15 mouse cellular contexts compared by ENCODE assay signal in the genomic region with DNA sequence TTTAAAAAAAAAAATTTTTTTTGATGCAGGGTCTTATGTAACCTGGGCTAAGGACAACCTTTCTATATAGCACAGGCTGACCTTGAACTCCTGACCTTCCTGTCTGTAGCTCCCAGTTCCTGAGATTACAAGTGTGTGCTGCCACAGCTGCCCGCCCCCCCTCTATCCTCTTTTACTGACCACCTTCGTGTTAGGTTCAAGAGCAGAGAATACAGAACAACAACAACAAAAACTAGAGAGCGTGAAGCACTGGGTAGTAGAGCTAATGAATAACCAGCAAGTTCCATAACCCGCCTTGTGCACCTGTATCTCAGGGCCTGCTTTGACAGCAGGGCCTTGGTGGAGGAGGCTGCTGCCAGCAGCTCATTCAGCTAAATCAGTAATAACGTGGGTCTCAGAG. TPM values are rescaled to one million over a fixed set of nuclear protein-coding genes. Genes with fewer than 3 reads are reported as not detected.
A peak's percentile ranks its signal among the peaks of the same experiment; 100 is the strongest.
DNase-seq lines count a peak whose midpoint lies in the region; ATAC-seq and TF ChIP-seq lines count a peak whose summit lies in the region.
"Had no signal": no experiment of that assay in that cellular context is flagged by ENCODE, and none has a peak within 500 bp of the region (broad histone marks: within the 10 kb centered on the region; RNA-seq: fewer than 3 reads in every experiment).

No protein-coding gene starts in this region.

- no peak overlapping the region for H3K4me3 ChIP-seq in lung, postnatal 0 days (ENCODE audit: low read depth, low read length)
- H3K4me3 ChIP-seq in kidney, embryonic 16.5 days (ENCODE audit: low read length): no peak overlapping the region
- H3K4me3 ChIP-seq in liver, postnatal 0 days (ENCODE audit: low read depth, low read length): no peak overlapping the region
- H3K4me3 ChIP-seq: embryonic facial prominence, embryonic 12.5 days; forebrain, embryonic 10.5 days; heart, adult 2 months; limb, embryonic 12.5 days had no signal

- TF ChIP-seq CTCF in lung, postnatal 0 days (IDR thresholded peaks at IDR 0.05): no peak
- no peak for TF ChIP-seq CTCF in liver, postnatal 0 days (IDR thresholded peaks at IDR 0.05; ENCODE audit: low read depth)

- H3K27me3 ChIP-seq in lung, postnatal 0 days (replicated peaks; ENCODE audit: insufficient read depth, low read length): no peaks in the 10 kb centered on the region
- no peaks in the 10 kb centered on the region for H3K27me3 ChIP-seq in kidney, embryonic 16.5 days (ENCODE audit: insufficient read depth, low read length)
- no peaks in the 10 kb centered on the region for H3K27me3 ChIP-seq in liver, postnatal 0 days (ENCODE audit: insufficient read depth, low read length)
- H3K27me3 ChIP-seq: embryonic facial prominence, embryonic 12.5 days; limb, embryonic 12.5 days had no signal

- no peak overlapping the region for H3K9ac ChIP-seq in lung, postnatal 0 days (replicated peaks; ENCODE audit: low read depth)
- no peak overlapping the region for H3K9ac ChIP-seq in kidney, embryonic 16.5 days (replicated peaks; ENCODE audit: low read length)
- peak overlapping the region; percentile 44 for H3K9ac ChIP-seq in liver, postnatal 0 days (replicated peaks)
- H3K9ac ChIP-seq: embryonic facial prominence, embryonic 12.5 days; limb, embryonic 12.5 days had no signal

- H3K4me2 ChIP-seq in lung, postnatal 0 days (replicated peaks; ENCODE audit: low read depth, low read length): no peak overlapping the region
- no peak overlapping the region for H3K4me2 ChIP-seq in kidney, embryonic 16.5 days (replicated peaks; ENCODE audit: low read depth, low read length)
- H3K4me2 ChIP-seq in liver, postnatal 0 days (ENCODE audit: low read depth, low read length): peak overlapping the region; percentile 44
- H3K4me2 ChIP-seq: embryonic facial prominence, embryonic 12.5 days; limb, embryonic 12.5 days had no signal

- no peaks in the 10 kb centered on the region; the same call in 1 of the 2 replicates for H3K4me1 ChIP-seq in lung, postnatal 0 days (ENCODE audit: insufficient read depth, low read depth, low read length)
- peaks cover 34% of the 10 kb centered on the region for H3K4me1 ChIP-seq in kidney, embryonic 16.5 days (ENCODE audit: insufficient read depth, low read length)
- H3K4me1 ChIP-seq in liver, postnatal 0 days (ENCODE audit: insufficient read depth): peaks cover 56% of the 10 kb centered on the region
- H3K4me1 ChIP-seq: embryonic facial prominence, embryonic 12.5 days; limb, embryonic 12.5 days had no signal

- H3K36me3 ChIP-seq in lung, postnatal 0 days (ENCODE audit: insufficient read depth, low read length): no peaks in the 10 kb centered on the region
- no peaks in the 10 kb centered on the region for H3K36me3 ChIP-seq in kidney, embryonic 16.5 days (ENCODE audit: insufficient read depth, low read length)
- H3K36me3 ChIP-seq in liver, postnatal 0 days (replicated peaks; ENCODE audit: insufficient read depth, low read length): no peaks in the 10 kb centered on the region
- H3K36me3 ChIP-seq: embryonic facial prominence, embryonic 12.5 days; forebrain, embryonic 10.5 days; limb, embryonic 12.5 days had no signal

- 58% methylated on average over 5 of the region's 5 CpGs for WGBS in lung, postnatal 0 days
- WGBS in kidney, embryonic 16.5 days: 51% methylated on average over 5 of the region's 5 CpGs
- WGBS in liver, postnatal 0 days (ENCODE audit: insufficient replicate concordance): 53% methylated on average over 5 of the region's 5 CpGs

- TF ChIP-seq EP300 in lung, postnatal 0 days (IDR thresholded peaks at IDR 0.05): no peak
- no peak for TF ChIP-seq EP300 in liver, postnatal 0 days (IDR thresholded peaks at IDR 0.05; ENCODE audit: low read depth)

- H3K27ac ChIP-seq in lung, postnatal 0 days (ENCODE audit: low read length): peak overlapping the region; percentile 60; the same call in 1 of the 2 replicates
- H3K27ac ChIP-seq in kidney, embryonic 16.5 days (ENCODE audit: low read length): peak overlapping the region; percentile 85
- peak overlapping the region; percentile 94 for H3K27ac ChIP-seq in liver, postnatal 0 days (ENCODE audit: low read depth)
- H3K27ac ChIP-seq: embryonic facial prominence, embryonic 12.5 days; forebrain, embryonic 10.5 days; heart, adult 2 months; limb, embryonic 12.5 days had no signal

- no peak for ATAC-seq in lung, postnatal 0 days
- ATAC-seq in kidney, embryonic 16.5 days (ENCODE audit: low FRiP score, low TSS enrichment): peak; percentile 74
- peak; percentile 13; the same call in 1 of the 2 replicates for ATAC-seq in liver, postnatal 0 days

- no peaks in the 10 kb centered on the region for H3K9me3 ChIP-seq in lung, postnatal 0 days (ENCODE audit: low read length)
- no peaks in the 10 kb centered on the region for H3K9me3 ChIP-seq in kidney, embryonic 16.5 days (ENCODE audit: low read length)
- H3K9me3 ChIP-seq in liver, postnatal 0 days (ENCODE audit: low read length): no peaks in the 10 kb centered on the region
- H3K9me3 ChIP-seq: embryonic facial prominence, embryonic 12.5 days; forebrain, embryonic 10.5 days; limb, embryonic 12.5 days had no signal

- DNase-seq in lung, postnatal 0 days (ENCODE audit: low spot score): no peak
- no peak for DNase-seq in lung, postnatal 25 days (ENCODE audit: low spot score)
- no peak for DNase-seq in liver, postnatal 0 days
- no peak for DNase-seq in urinary bladder, postnatal 4 days (ENCODE audit: low spot score in 2 of 2)
- no peak for DNase-seq in layer of hippocampus, adult 9-11 months
- no peak for DNase-seq in right cerebral cortex, postnatal 4 days
- DNase-seq in gastrocnemius, postnatal 25 days: no peak
- DNase-seq: cerebellum, postnatal 10 days; heart, adult 2 months; heart, postnatal 14 days; layer of hippocampus, postnatal 36 days had no signal

RNA-seq across cellular contexts. Expression of a gene that starts 43.2 kb away (rescaled TPM):
- polyA plus RNA-seq in lung, postnatal 0 days (2015; fragmentation: Nextera tagmentation; extraction: Ambion mirVana): 51.5 and 56.0 TPM in 2 replicates
- 15.7 and 18.8 TPM in 2 replicates for polyA plus RNA-seq in kidney, embryonic 16.5 days (2015; fragmentation: Nextera tagmentation; extraction: Ambion mirVana)
- 27.1 and 30.7 TPM in 2 replicates for polyA plus RNA-seq in liver, postnatal 0 days (2015; fragmentation: Nextera tagmentation; extraction: Ambion mirVana)
- 10 to 100 TPM; 72.6 to 78.7 TPM for total RNA-seq in gastrocnemius, postnatal 25 days (2021)
